Mouse (Mus musculus): ENCODE measurements around the gene Rab17. TPM values are rescaled to one million over a fixed set of nuclear protein-coding genes. Genes with fewer than 3 reads are reported as not detected.

The Rab17 gene
- total and polyA plus RNA-seq, 2 experiments, result 14.7 to 20.7 TPM

GRCm38 (mm10) chr1:90945171-90945570, 24.3 kb downstream of the Rab17 start:
- no peak overlapping the region for H3K27ac ChIP-seq (replicated peaks; ENCODE audit: insufficient read depth, low read depth, low read length)
- H3K36me3 ChIP-seq (ENCODE audit: control insufficient read depth, insufficient read depth, low read length), result no peaks in the 10 kb centered on the region
- WGBS, result 70% methylated on average over 10 of the region's 10 CpGs
- no peak for DNase-seq (ENCODE audit: extremely low read depth, low read depth, low spot score)
- H3K4me1 ChIP-seq (ENCODE audit: control insufficient read depth, insufficient read depth, low read length), result no peaks in the 10 kb centered on the region
- H3K79me2 ChIP-seq (ENCODE audit: control insufficient read depth, insufficient read depth, low read length), result no peaks in the 10 kb centered on the region
- no peak overlapping the region for H3K4me3 ChIP-seq (ENCODE audit: insufficient read depth, low read depth, low read length)
- no peaks in the 10 kb centered on the region for H3K27me3 ChIP-seq (ENCODE audit: control insufficient read depth, insufficient read depth, low read length)
- no peak for TF ChIP-seq CTCF (IDR thresholded peaks at IDR 0.05; ENCODE audit: low read depth, low read length)
- no peak for TF ChIP-seq POLR2A (IDR thresholded peaks at IDR 0.05; ENCODE audit: extremely low read depth, insufficient read depth, low read length)
- no peak overlapping the region for H3K9ac ChIP-seq (ENCODE audit: low read depth, low read length)

GRCm38 (mm10) chr1:90939980-90940379, 29.5 kb downstream of the Rab17 start:
- H3K27ac ChIP-seq (replicated peaks; ENCODE audit: insufficient read depth, low read depth, low read length), result no peak overlapping the region
- no peaks in the 10 kb centered on the region for H3K4me1 ChIP-seq (ENCODE audit: control insufficient read depth, insufficient read depth, low read length)
- H3K79me2 ChIP-seq (ENCODE audit: control insufficient read depth, insufficient read depth, low read length), result no peaks in the 10 kb centered on the region
- no peak for TF ChIP-seq CTCF (IDR thresholded peaks at IDR 0.05; ENCODE audit: low read depth, low read length)
- TF ChIP-seq POLR2A (IDR thresholded peaks at IDR 0.05; ENCODE audit: extremely low read depth, insufficient read depth, low read length), result no peak
- WGBS, result 80% methylated on average over 4 of the region's 4 CpGs
- H3K4me3 ChIP-seq (ENCODE audit: insufficient read depth, low read depth, low read length), result no peak overlapping the region
- no peaks in the 10 kb centered on the region for H3K27me3 ChIP-seq (ENCODE audit: control insufficient read depth, insufficient read depth, low read length)
- no peak for DNase-seq (ENCODE audit: extremely low read depth, low read depth, low spot score)
- H3K36me3 ChIP-seq (ENCODE audit: control insufficient read depth, insufficient read depth, low read length), result no peaks in the 10 kb centered on the region
- no peak overlapping the region for H3K9ac ChIP-seq (ENCODE audit: low read depth, low read length)

DNA sequence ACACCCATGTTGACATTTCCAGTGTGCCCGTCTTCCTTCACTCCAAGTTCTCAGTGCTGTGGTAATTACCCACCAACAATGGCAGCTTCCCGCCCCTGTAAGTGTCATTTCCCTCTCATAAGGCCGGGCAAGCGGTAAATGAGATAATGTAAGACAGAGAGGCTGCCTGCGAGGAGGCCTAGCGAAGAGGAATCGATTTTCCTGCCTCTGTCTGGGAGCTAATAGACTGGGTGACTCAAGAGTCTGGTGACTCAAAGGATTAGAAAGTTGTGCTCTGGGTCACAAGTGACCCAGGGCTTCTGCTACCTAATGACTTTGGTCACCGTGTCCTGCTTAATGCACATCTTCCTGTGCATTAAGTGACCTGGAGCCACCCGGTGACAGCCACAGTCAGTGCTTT, 32.5 kb downstream of the Rab17 start:
- no peak for DNase-seq (ENCODE audit: extremely low read depth, low read depth, low spot score)
- Histone ChIP-seq H3K9ac (ENCODE audit: low read depth, low read length) (no peak overlapping the region), H3K4me1 (ENCODE audit: control insufficient read depth, insufficient read depth, low read length) (no peaks in the 10 kb centered on the region), H3K79me2 (ENCODE audit: control insufficient read depth, insufficient read depth, low read length) (no peaks in the 10 kb centered on the region), H3K27ac (replicated peaks; ENCODE audit: insufficient read depth, low read depth, low read length) (no peak overlapping the region), H3K36me3 (ENCODE audit: control insufficient read depth, insufficient read depth, low read length) (no peaks in the 10 kb centered on the region), H3K27me3 (ENCODE audit: control insufficient read depth, insufficient read depth, low read length) (no peaks in the 10 kb centered on the region), H3K4me3 (ENCODE audit: insufficient read depth, low read depth, low read length) (no peak overlapping the region)
- 82% methylated on average over 9 of the region's 9 CpGs for WGBS
- no peak for TF ChIP-seq POLR2A (IDR thresholded peaks at IDR 0.05; ENCODE audit: extremely low read depth, insufficient read depth, low read length)
- TF ChIP-seq CTCF (IDR thresholded peaks at IDR 0.05; ENCODE audit: low read depth, low read length), result no peak

GRCm38 (mm10) chr1:90933001-90933400, 36.5 kb downstream of the Rab17 start:
- H3K27ac ChIP-seq (replicated peaks; ENCODE audit: insufficient read depth, low read depth, low read length), result no peak overlapping the region

DNA sequence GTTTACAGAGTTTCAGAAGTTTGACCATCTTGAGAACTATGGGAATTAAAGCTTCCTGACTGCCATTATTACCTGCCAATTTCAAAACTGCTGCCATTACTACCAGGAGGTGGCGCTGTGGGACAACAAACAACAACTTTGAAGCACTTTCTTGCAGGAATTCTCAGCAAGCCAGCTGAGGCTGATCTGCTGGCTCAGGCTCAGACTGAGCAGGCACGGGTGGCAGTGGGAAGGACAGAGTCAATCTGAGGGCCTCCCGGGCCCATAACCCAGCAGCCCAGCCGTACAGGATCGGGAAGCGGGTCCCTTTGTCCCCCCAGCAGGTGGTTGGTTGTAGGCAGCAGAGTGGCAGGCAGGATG, 40.9 kb downstream of the Rab17 start:
- H3K9ac ChIP-seq (ENCODE audit: low read depth, low read length), result no peak overlapping the region
- TF ChIP-seq CTCF (IDR thresholded peaks at IDR 0.05; ENCODE audit: low read depth, low read length), result peak; percentile 58
- no peak for TF ChIP-seq POLR2A (IDR thresholded peaks at IDR 0.05; ENCODE audit: extremely low read depth, insufficient read depth, low read length)
- no peaks in the 10 kb centered on the region for H3K79me2 ChIP-seq (ENCODE audit: control insufficient read depth, insufficient read depth, low read length)
- H3K27me3 ChIP-seq (ENCODE audit: control insufficient read depth, insufficient read depth, low read length), result peaks cover 3% of the 10 kb centered on the region; the same call in 1 of the 2 replicates
- no peaks in the 10 kb centered on the region for H3K36me3 ChIP-seq (ENCODE audit: control insufficient read depth, insufficient read depth, low read length)
- 14% methylated on average over 6 of the region's 6 CpGs for WGBS
- DNase-seq (ENCODE audit: extremely low read depth, low read depth, low spot score), result peak; percentile 71
- no peak overlapping the region for H3K27ac ChIP-seq (replicated peaks; ENCODE audit: insufficient read depth, low read depth, low read length)
- H3K4me3 ChIP-seq (ENCODE audit: insufficient read depth, low read depth, low read length), result no peak overlapping the region
- no peaks in the 10 kb centered on the region for H3K4me1 ChIP-seq (ENCODE audit: control insufficient read depth, insufficient read depth, low read length)

More at GRCm38 (mm10) chr1:90933001-90933400, 36.5 kb downstream of the Rab17 start:
- 77% methylated on average over 5 of the region's 5 CpGs for WGBS
- Histone ChIP-seq H3K9ac (ENCODE audit: low read depth, low read length) (no peak overlapping the region), H3K36me3 (ENCODE audit: control insufficient read depth, insufficient read depth, low read length) (no peaks in the 10 kb centered on the region), H3K27me3 (ENCODE audit: control insufficient read depth, insufficient read depth, low read length) (peaks cover 1% of the 10 kb centered on the region; the same call in 1 of the 2 replicates), H3K79me2 (ENCODE audit: control insufficient read depth, insufficient read depth, low read length) (no peaks in the 10 kb centered on the region), H3K4me1 (ENCODE audit: control insufficient read depth, insufficient read depth, low read length) (no peaks in the 10 kb centered on the region), H3K4me3 (ENCODE audit: insufficient read depth, low read depth, low read length) (no peak overlapping the region)
- TF ChIP-seq CTCF (IDR thresholded peaks at IDR 0.05; ENCODE audit: low read depth, low read length), result no peak
- no peak for TF ChIP-seq POLR2A (IDR thresholded peaks at IDR 0.05; ENCODE audit: extremely low read depth, insufficient read depth, low read length)
- DNase-seq (ENCODE audit: extremely low read depth, low read depth, low spot score), result no peak

- peaks cover 3% of the 10 kb centered on the region; the same call in 1 of the 2 replicates for H3K27me3 ChIP-seq (ENCODE audit: control insufficient read depth, insufficient read depth, low read length)
- H3K4me1 ChIP-seq (ENCODE audit: control insufficient read depth, insufficient read depth, low read length), result no peaks in the 10 kb centered on the region
- no peak overlapping the region for H3K4me3 ChIP-seq (ENCODE audit: insufficient read depth, low read depth, low read length)
- H3K36me3 ChIP-seq (ENCODE audit: control insufficient read depth, insufficient read depth, low read length), result no peaks in the 10 kb centered on the region
- no peaks in the 10 kb centered on the region for H3K79me2 ChIP-seq (ENCODE audit: control insufficient read depth, insufficient read depth, low read length)
- TF ChIP-seq POLR2A (IDR thresholded peaks at IDR 0.05; ENCODE audit: extremely low read depth, insufficient read depth, low read length) (no peak), CTCF (IDR thresholded peaks at IDR 0.05; ENCODE audit: low read depth, low read length) (no peak)
- no peak overlapping the region for H3K27ac ChIP-seq (replicated peaks; ENCODE audit: insufficient read depth, low read depth, low read length)
- 9% methylated on average over 23 of the region's 23 CpGs for WGBS
- no peak for DNase-seq (ENCODE audit: extremely low read depth, low read depth, low spot score)
- H3K9ac ChIP-seq (ENCODE audit: low read depth, low read length), result no peak overlapping the region
These were observed 41.4 kb downstream of the Rab17 start for GRCm38 (mm10) chr1:90927929-90928574.

All from liver, adult 2 months (tissue).